9 mouse cellular contexts compared by ENCODE assay signal in the genomic region with DNA sequence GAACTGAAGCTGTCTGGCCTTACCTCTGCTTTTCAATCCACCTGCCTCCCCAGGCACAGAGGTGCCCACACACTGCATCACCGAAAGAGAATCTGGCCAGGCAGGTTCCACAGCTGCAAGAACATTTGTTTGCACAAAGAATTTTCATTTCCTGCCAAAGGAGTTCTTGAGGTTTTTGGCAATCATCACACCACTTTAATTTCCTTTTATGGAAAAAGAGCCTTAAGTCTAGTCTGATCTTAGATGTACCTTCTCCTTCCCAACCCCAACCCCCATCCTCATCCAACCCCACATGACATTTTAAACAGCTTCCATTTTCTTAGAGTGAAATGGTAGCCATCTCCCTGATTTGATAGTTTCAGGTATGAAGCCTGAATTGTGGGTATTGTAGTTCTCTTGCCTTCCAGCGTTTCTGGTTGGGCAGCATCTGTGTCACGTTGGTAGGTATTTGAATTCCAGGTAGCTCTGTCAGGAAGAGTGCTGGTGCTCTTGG.
DNase-seq lines count a peak whose midpoint lies in the region; ATAC-seq and TF ChIP-seq lines count a peak whose summit lies in the region.
"Had no signal": no experiment of that assay in that cellular context is flagged by ENCODE, and none has a peak within 500 bp of the region (broad histone marks: within the 10 kb centered on the region; RNA-seq: fewer than 3 reads in every experiment).

No protein-coding gene starts in this region.

- DNase-seq in limb, embryonic 11.5 days (ENCODE audit: low spot score): no peak
- DNase-seq in limb, embryonic 10.5 days (ENCODE audit: low spot score): no peak
- peak; percentile 7 for DNase-seq in thymus, postnatal 4 days
- no peak for DNase-seq in midbrain, embryonic 14.5 days
- no peak for DNase-seq in adipocyte (ENCODE audit: low spot score)
- DNase-seq: adrenal gland, adult 2 months had no signal

- no peak overlapping the region for H3K4me2 ChIP-seq in limb, embryonic 11.5 days (ENCODE audit: low read depth, severe bottlenecking)
- peak overlapping the region; percentile 40; the same call in 1 of the 2 replicates for H3K4me2 ChIP-seq in intestine, postnatal 0 days (replicated peaks; ENCODE audit: low read depth)
- H3K4me2 ChIP-seq in lung, embryonic 15.5 days: no peak overlapping the region; the same call in 1 of the 2 replicates
- H3K4me2 ChIP-seq in midbrain, embryonic 14.5 days (ENCODE audit: low read length): no peak overlapping the region

- TF ChIP-seq CTCF in intestine, postnatal 0 days (IDR thresholded peaks at IDR 0.05; ENCODE audit: low read depth): no peak

- no peak overlapping the region for H3K4me3 ChIP-seq in limb, embryonic 11.5 days (ENCODE audit: low read depth, low read length)
- H3K4me3 ChIP-seq in limb, embryonic 10.5 days: no peak overlapping the region
- no peak overlapping the region for H3K4me3 ChIP-seq in intestine, postnatal 0 days (ENCODE audit: low read depth, low read length)
- no peak overlapping the region for H3K4me3 ChIP-seq in lung, embryonic 15.5 days
- no peak overlapping the region for H3K4me3 ChIP-seq in midbrain, embryonic 14.5 days (replicated peaks; ENCODE audit: low read depth, low read length)

- H3K9me3 ChIP-seq in limb, embryonic 11.5 days (ENCODE audit: control insufficient read depth, low read length): no peaks in the 10 kb centered on the region
- no peaks in the 10 kb centered on the region for H3K9me3 ChIP-seq in limb, embryonic 10.5 days (replicated peaks)
- H3K9me3 ChIP-seq in intestine, postnatal 0 days (ENCODE audit: control insufficient read depth): no peaks in the 10 kb centered on the region
- H3K9me3 ChIP-seq in lung, embryonic 15.5 days: no peaks in the 10 kb centered on the region
- H3K9me3 ChIP-seq in midbrain, embryonic 14.5 days (ENCODE audit: control insufficient read depth, low read length): no peaks in the 10 kb centered on the region

- no peaks in the 10 kb centered on the region for H3K36me3 ChIP-seq in limb, embryonic 11.5 days (ENCODE audit: control insufficient read depth, insufficient read depth, low read length)
- no peaks in the 10 kb centered on the region for H3K36me3 ChIP-seq in limb, embryonic 10.5 days
- no peaks in the 10 kb centered on the region for H3K36me3 ChIP-seq in intestine, postnatal 0 days (ENCODE audit: control insufficient read depth, insufficient read depth)
- H3K36me3 ChIP-seq in lung, embryonic 15.5 days: no peaks in the 10 kb centered on the region
- no peaks in the 10 kb centered on the region for H3K36me3 ChIP-seq in midbrain, embryonic 14.5 days (ENCODE audit: control insufficient read depth, insufficient read depth, low read length)

- H3K27ac ChIP-seq in limb, embryonic 11.5 days (replicated peaks; ENCODE audit: low read depth, low read length): no peak overlapping the region
- no peak overlapping the region for H3K27ac ChIP-seq in limb, embryonic 10.5 days
- H3K27ac ChIP-seq in intestine, postnatal 0 days (ENCODE audit: low read depth, low read length): no peak overlapping the region
- peak overlapping the region; percentile 27 for H3K27ac ChIP-seq in lung, embryonic 15.5 days
- no peak overlapping the region for H3K27ac ChIP-seq in midbrain, embryonic 14.5 days (replicated peaks; ENCODE audit: low read depth, low read length)

- WGBS in limb, embryonic 11.5 days: 51% methylated on average over 3 of the region's 3 CpGs
- 62% methylated on average over 3 of the region's 3 CpGs for WGBS in limb, embryonic 10.5 days
- 15% methylated on average over 3 of the region's 3 CpGs for WGBS in intestine, postnatal 0 days
- WGBS in lung, embryonic 15.5 days: 33% methylated on average over 3 of the region's 3 CpGs
- WGBS in midbrain, embryonic 14.5 days: 72% methylated on average over 3 of the region's 3 CpGs

- ATAC-seq in limb, embryonic 11.5 days (ENCODE audit: insufficient number of reproducible peaks, low FRiP score, low TSS enrichment, low read depth): peak; percentile 51; the same call in 1 of the 2 replicates
- ATAC-seq in intestine, postnatal 0 days: peak; percentile 80
- ATAC-seq in lung, embryonic 15.5 days (ENCODE audit: borderline replicate concordance, extremely low read depth, low FRiP score, low TSS enrichment): peak; percentile 95
- ATAC-seq in midbrain, embryonic 14.5 days (ENCODE audit: low FRiP score, low TSS enrichment): no peak
- no peak for ATAC-seq in CD4-positive, CD25-positive, alpha-beta regulatory T cell, adult 4 months

- no peaks in the 10 kb centered on the region for H3K4me1 ChIP-seq in limb, embryonic 11.5 days (ENCODE audit: control insufficient read depth, insufficient read depth, low read length)
- no peaks in the 10 kb centered on the region for H3K4me1 ChIP-seq in limb, embryonic 10.5 days
- peaks cover 4% of the 10 kb centered on the region for H3K4me1 ChIP-seq in intestine, postnatal 0 days (replicated peaks; ENCODE audit: control insufficient read depth, insufficient read depth, low read length)
- no peaks in the 10 kb centered on the region for H3K4me1 ChIP-seq in lung, embryonic 15.5 days
- H3K4me1 ChIP-seq in midbrain, embryonic 14.5 days (ENCODE audit: control insufficient read depth, insufficient read depth, low read length): no peaks in the 10 kb centered on the region

- no peaks in the 10 kb centered on the region for H3K27me3 ChIP-seq in limb, embryonic 11.5 days (ENCODE audit: control insufficient read depth, insufficient read depth, low read length)
- H3K27me3 ChIP-seq in limb, embryonic 10.5 days (ENCODE audit: low read depth, poor library complexity, severe bottlenecking): no peaks in the 10 kb centered on the region
- no peaks in the 10 kb centered on the region for H3K27me3 ChIP-seq in intestine, postnatal 0 days (replicated peaks; ENCODE audit: control insufficient read depth, insufficient read depth, low read length)
- H3K27me3 ChIP-seq in lung, embryonic 15.5 days: no peaks in the 10 kb centered on the region; the same call in 1 of the 2 replicates
- no peaks in the 10 kb centered on the region for H3K27me3 ChIP-seq in midbrain, embryonic 14.5 days (ENCODE audit: control insufficient read depth, insufficient read depth, low read length)

- no peak overlapping the region for H3K9ac ChIP-seq in limb, embryonic 11.5 days (ENCODE audit: low read length)
- H3K9ac ChIP-seq in intestine, postnatal 0 days (ENCODE audit: low read depth, low read length): no peak overlapping the region
- H3K9ac ChIP-seq in lung, embryonic 15.5 days: no peak overlapping the region
- no peak overlapping the region for H3K9ac ChIP-seq in midbrain, embryonic 14.5 days (replicated peaks; ENCODE audit: low read length)

Comparison
In these comparisons a context has a peak if more than half of its experiments do, and no peak if none do; other contexts are left out.
1. ATAC-seq: peak in limb, embryonic 11.5 days (single experiment), intestine, postnatal 0 days (single experiment) and lung, embryonic 15.5 days (single experiment); none in midbrain, embryonic 14.5 days (single experiment) and CD4-positive, CD25-positive, alpha-beta regulatory T cell, adult 4 months (single experiment).